Mouse (Mus musculus): ENCODE results near the gene Osbp2. TPM values are rescaled to one million over a fixed set of nuclear protein-coding genes. Genes with fewer than 3 reads are reported as not detected.

Gene Osbp2
- polyA plus RNA-seq, 1 experiment = 1.5 TPM

DNA sequence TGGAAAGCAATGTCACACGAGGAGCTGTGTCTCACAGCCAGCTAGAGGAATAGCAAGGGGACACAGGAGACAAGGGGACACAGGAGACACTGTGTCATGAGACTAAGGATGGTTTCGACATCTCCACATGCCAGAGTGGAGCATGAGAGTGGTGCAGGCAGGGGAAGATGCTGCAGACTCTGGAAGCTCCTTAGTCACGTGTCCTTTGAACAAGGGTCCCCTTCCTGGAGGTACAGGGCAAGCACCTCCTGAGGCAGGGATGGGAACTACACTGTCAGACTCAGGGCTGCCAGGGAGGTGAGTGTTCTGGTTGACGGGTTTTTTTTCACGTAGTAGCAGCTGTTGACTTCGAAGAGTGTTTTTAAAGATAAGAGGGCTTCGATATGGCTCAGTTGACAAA is 113.9 kb downstream of the Osbp2 start:
- Histone ChIP-seq H3K36me3 (ENCODE audit: control insufficient read depth, insufficient read depth, low read length, poor library complexity, severe bottlenecking) (no peaks in the 10 kb centered on the region), H3K27ac (ENCODE audit: insufficient read depth, low read length) (no peak overlapping the region), H3K4me3 (ENCODE audit: low read depth, low read length) (no peak overlapping the region), H3K4me1 (ENCODE audit: control insufficient read depth, insufficient read depth, low read length) (no peaks in the 10 kb centered on the region), H3K9me3 (replicated peaks; ENCODE audit: control insufficient read depth, insufficient read depth, low read length, poor library complexity, severe bottlenecking) (no peaks in the 10 kb centered on the region), H3K27me3 (ENCODE audit: control insufficient read depth, insufficient read depth, low read length, poor library complexity, severe bottlenecking) (no peaks in the 10 kb centered on the region), H3K9ac (ENCODE audit: low read depth, poor library complexity, severe bottlenecking) (no peak overlapping the region)
- TF ChIP-seq CTCF (IDR thresholded peaks at IDR 0.05; ENCODE audit: low read depth, low read length) (no peak), EP300 (IDR thresholded peaks at IDR 0.05; ENCODE audit: insufficient read depth, low read depth, low read length) (no peak), POLR2A (IDR thresholded peaks at IDR 0.05; ENCODE audit: insufficient read depth, low read length) (no peak)

DNA sequence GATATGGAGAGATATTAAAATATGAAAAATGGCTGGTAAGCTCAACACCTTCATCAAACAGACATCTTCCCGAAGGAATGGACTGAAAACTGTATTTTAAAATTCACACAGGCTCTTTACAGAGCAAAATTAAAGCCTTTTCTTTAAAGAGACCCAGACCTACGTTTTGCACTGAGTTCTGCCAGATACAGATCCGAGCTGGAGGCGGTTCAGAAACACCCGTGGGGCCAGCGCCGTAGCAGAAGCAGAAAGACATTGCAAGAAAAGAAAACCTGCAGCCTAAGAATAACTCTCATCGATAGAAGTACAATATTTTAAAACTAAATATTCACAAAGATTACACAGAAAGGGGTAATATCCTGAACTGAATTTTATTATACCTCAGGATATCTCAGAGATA is 121.3 kb downstream of the Osbp2 start:
- no peaks in the 10 kb centered on the region for H3K36me3 ChIP-seq (ENCODE audit: control insufficient read depth, insufficient read depth, low read length, poor library complexity, severe bottlenecking)
- no peak overlapping the region for H3K4me3 ChIP-seq (ENCODE audit: low read depth, low read length)
- H3K9me3 ChIP-seq (replicated peaks; ENCODE audit: control insufficient read depth, insufficient read depth, low read length, poor library complexity, severe bottlenecking) = no peaks in the 10 kb centered on the region
- H3K4me1 ChIP-seq (ENCODE audit: control insufficient read depth, insufficient read depth, low read length) = no peaks in the 10 kb centered on the region
- no peaks in the 10 kb centered on the region; the same call in 1 of the 2 replicates for H3K27me3 ChIP-seq (ENCODE audit: control insufficient read depth, insufficient read depth, low read length, poor library complexity, severe bottlenecking)
- TF ChIP-seq EP300 (IDR thresholded peaks at IDR 0.05; ENCODE audit: insufficient read depth, low read depth, low read length) (no peak), POLR2A (IDR thresholded peaks at IDR 0.05; ENCODE audit: insufficient read depth, low read length) (no peak), CTCF (IDR thresholded peaks at IDR 0.05; ENCODE audit: low read depth, low read length) (no peak)
- H3K27ac ChIP-seq (ENCODE audit: insufficient read depth, low read length) = no peak overlapping the region
- no peak overlapping the region for H3K9ac ChIP-seq (ENCODE audit: low read depth, poor library complexity, severe bottlenecking)

DNA sequence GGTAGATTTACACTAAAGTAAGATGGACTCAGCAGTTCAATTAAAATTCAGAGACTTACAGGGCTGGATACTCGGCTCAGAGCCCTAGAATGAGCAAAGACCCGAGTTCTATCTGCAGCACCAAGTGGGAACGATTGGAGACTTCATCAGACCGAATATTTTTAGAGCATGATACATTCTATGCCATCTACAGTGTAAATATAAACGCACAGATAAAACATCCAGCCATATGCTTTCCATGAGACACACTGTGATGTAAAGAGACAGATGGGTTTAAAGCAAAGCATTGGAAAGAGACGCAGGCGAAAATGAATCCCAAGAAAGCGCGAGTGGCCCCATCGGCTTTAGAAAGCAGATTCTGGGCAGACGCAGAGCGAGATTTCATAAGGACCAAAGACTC is 122.5 kb downstream of the Osbp2 start:
- no peak overlapping the region for H3K27ac ChIP-seq (ENCODE audit: insufficient read depth, low read length)
- no peak overlapping the region for H3K9ac ChIP-seq (ENCODE audit: low read depth, poor library complexity, severe bottlenecking)
- TF ChIP-seq EP300 (IDR thresholded peaks at IDR 0.05; ENCODE audit: insufficient read depth, low read depth, low read length) = no peak
- no peak for TF ChIP-seq POLR2A (IDR thresholded peaks at IDR 0.05; ENCODE audit: insufficient read depth, low read length)
- TF ChIP-seq CTCF (IDR thresholded peaks at IDR 0.05; ENCODE audit: low read depth, low read length) = no peak
- no peaks in the 10 kb centered on the region for H3K36me3 ChIP-seq (ENCODE audit: control insufficient read depth, insufficient read depth, low read length, poor library complexity, severe bottlenecking)
- no peak overlapping the region for H3K4me3 ChIP-seq (ENCODE audit: low read depth, low read length)
- H3K9me3 ChIP-seq (replicated peaks; ENCODE audit: control insufficient read depth, insufficient read depth, low read length, poor library complexity, severe bottlenecking) = no peaks in the 10 kb centered on the region
- H3K4me1 ChIP-seq (ENCODE audit: control insufficient read depth, insufficient read depth, low read length) = no peaks in the 10 kb centered on the region
- no peaks in the 10 kb centered on the region; the same call in 1 of the 2 replicates for H3K27me3 ChIP-seq (ENCODE audit: control insufficient read depth, insufficient read depth, low read length, poor library complexity, severe bottlenecking)

DNA sequence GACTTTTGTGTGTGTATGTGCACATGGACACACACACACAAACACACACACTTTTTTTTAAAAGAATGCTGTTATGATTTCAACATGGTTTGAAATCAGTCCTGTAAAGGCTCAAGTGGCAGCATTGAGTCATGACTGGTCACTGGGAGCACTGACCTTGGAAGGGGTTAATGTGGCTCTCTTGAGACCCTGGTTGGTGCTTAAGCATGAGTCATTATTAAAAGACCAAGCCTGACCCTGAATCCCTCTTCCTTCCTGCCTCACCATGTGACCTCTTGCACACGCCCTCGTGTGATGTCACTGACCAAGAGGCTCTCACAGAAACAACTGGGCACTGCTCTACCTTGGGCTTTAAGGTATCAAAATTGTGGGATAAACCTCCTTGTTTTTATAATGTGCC is 124.9 kb downstream of the Osbp2 start:
- Histone ChIP-seq H3K36me3 (ENCODE audit: control insufficient read depth, insufficient read depth, low read length, poor library complexity, severe bottlenecking) (no peaks in the 10 kb centered on the region), H3K4me3 (ENCODE audit: low read depth, low read length) (no peak overlapping the region), H3K27me3 (ENCODE audit: control insufficient read depth, insufficient read depth, low read length, poor library complexity, severe bottlenecking) (no peaks in the 10 kb centered on the region; the same call in 1 of the 2 replicates), H3K4me1 (ENCODE audit: control insufficient read depth, insufficient read depth, low read length) (no peaks in the 10 kb centered on the region), H3K27ac (ENCODE audit: insufficient read depth, low read length) (no peak overlapping the region), H3K9me3 (replicated peaks; ENCODE audit: control insufficient read depth, insufficient read depth, low read length, poor library complexity, severe bottlenecking) (no peaks in the 10 kb centered on the region), H3K9ac (ENCODE audit: low read depth, poor library complexity, severe bottlenecking) (no peak overlapping the region)
- TF ChIP-seq CTCF (IDR thresholded peaks at IDR 0.05; ENCODE audit: low read depth, low read length) = no peak
- TF ChIP-seq POLR2A (IDR thresholded peaks at IDR 0.05; ENCODE audit: insufficient read depth, low read length) = no peak
- no peak for TF ChIP-seq EP300 (IDR thresholded peaks at IDR 0.05; ENCODE audit: insufficient read depth, low read depth, low read length)

DNA sequence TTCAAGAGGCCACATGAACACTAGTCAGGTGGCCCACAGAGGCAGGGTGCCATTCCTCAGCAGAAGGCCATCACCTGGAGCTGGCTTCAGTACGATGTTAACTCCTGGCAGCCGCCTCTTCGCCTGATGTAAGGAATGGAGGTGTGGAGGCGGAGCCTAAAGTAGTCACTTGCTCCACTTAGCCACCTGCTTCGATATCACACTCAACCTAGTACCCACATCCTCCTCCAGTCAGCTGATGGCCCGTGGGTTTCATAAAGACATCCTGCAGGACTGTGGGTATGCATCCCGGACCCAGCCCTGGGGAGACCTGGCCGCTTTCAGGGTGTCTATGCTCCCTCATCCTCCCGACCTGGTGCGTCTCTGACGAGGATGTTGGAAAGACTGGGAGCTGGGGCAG is 128.0 kb downstream of the Osbp2 start:
- Histone ChIP-seq H3K27ac (ENCODE audit: insufficient read depth, low read length) (no peak overlapping the region), H3K4me1 (ENCODE audit: control insufficient read depth, insufficient read depth, low read length) (no peaks in the 10 kb centered on the region), H3K9me3 (replicated peaks; ENCODE audit: control insufficient read depth, insufficient read depth, low read length, poor library complexity, severe bottlenecking) (no peaks in the 10 kb centered on the region), H3K4me3 (ENCODE audit: low read depth, low read length) (no peak overlapping the region), H3K36me3 (ENCODE audit: control insufficient read depth, insufficient read depth, low read length, poor library complexity, severe bottlenecking) (no peaks in the 10 kb centered on the region), H3K9ac (ENCODE audit: low read depth, poor library complexity, severe bottlenecking) (no peak overlapping the region), H3K27me3 (ENCODE audit: control insufficient read depth, insufficient read depth, low read length, poor library complexity, severe bottlenecking) (no peaks in the 10 kb centered on the region)
- no peak for TF ChIP-seq EP300 (IDR thresholded peaks at IDR 0.05; ENCODE audit: insufficient read depth, low read depth, low read length)
- no peak for TF ChIP-seq POLR2A (IDR thresholded peaks at IDR 0.05; ENCODE audit: insufficient read depth, low read length)
- TF ChIP-seq CTCF (IDR thresholded peaks at IDR 0.05; ENCODE audit: low read depth, low read length) = no peak

DNA sequence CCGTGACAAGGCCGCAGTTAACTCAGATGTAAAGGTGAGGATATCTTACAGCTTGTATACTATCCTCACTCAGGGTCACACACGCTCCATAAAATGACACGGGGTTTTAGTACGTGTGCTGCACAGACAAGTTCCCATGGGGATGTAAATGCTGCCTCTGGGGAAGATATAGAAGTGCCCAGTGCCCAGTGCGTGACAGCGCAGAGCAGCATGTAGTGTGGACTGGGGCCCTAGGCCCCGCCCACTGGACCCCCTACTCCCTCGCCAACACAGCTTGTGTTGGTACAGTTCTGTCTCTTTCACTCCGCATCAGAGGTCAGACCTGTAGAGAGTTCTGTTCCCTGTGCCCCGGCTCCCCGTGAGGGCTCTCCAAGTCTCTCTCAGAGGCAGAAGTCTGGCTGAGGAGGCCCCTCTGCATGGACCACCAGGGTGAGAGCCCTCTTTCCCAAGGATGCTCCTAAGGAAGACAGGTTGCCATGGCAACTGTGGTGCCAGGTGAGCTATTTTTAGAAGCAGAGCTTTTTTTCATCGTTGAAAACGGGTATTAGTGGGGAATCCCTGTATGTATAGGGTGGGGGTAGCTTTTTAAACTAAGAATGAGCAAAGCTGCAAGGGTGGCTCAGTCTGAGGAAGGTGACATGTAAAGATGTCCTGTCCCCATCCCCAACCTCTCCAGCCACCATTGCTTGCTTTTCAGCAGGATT is 129.6 kb downstream of the Osbp2 start:
- H3K9ac ChIP-seq (ENCODE audit: low read depth, poor library complexity, severe bottlenecking) = no peak overlapping the region
- H3K4me3 ChIP-seq (ENCODE audit: low read depth, low read length) = no peak overlapping the region
- no peaks in the 10 kb centered on the region for H3K9me3 ChIP-seq (replicated peaks; ENCODE audit: control insufficient read depth, insufficient read depth, low read length, poor library complexity, severe bottlenecking)
- H3K27ac ChIP-seq (ENCODE audit: insufficient read depth, low read length) = no peak overlapping the region
- TF ChIP-seq POLR2A (IDR thresholded peaks at IDR 0.05; ENCODE audit: insufficient read depth, low read length) (no peak), CTCF (IDR thresholded peaks at IDR 0.05; ENCODE audit: low read depth, low read length) (no peak), EP300 (IDR thresholded peaks at IDR 0.05; ENCODE audit: insufficient read depth, low read depth, low read length) (no peak)
- no peaks in the 10 kb centered on the region for H3K4me1 ChIP-seq (ENCODE audit: control insufficient read depth, insufficient read depth, low read length)
- no peaks in the 10 kb centered on the region for H3K36me3 ChIP-seq (ENCODE audit: control insufficient read depth, insufficient read depth, low read length, poor library complexity, severe bottlenecking)
- no peaks in the 10 kb centered on the region for H3K27me3 ChIP-seq (ENCODE audit: control insufficient read depth, insufficient read depth, low read length, poor library complexity, severe bottlenecking)
